ENCODE assay signal across 7 mouse cellular contexts in genomic region chr3:95871392-95871867, GRCm38 (mm10). TPM values are rescaled to one million over a fixed set of nuclear protein-coding genes. Genes with fewer than 3 reads are reported as not detected.
DNase-seq lines count a peak whose midpoint lies in the region; ATAC-seq and TF ChIP-seq lines count a peak whose summit lies in the region.

TSS of gene Mrps21 (minus strand) at chr3:95871519.

- H3K4me2 ChIP-seq in intestine, embryonic 15.5 days (replicated peaks), result peak within 1 kb of the TSS; percentile 67
- peak within 1 kb of the TSS; percentile 71 for H3K4me2 ChIP-seq in midbrain, embryonic 12.5 days (replicated peaks)

- WGBS in intestine, embryonic 15.5 days, result under 1% methylated on average over 33 of the region's 33 CpGs
- under 1% methylated on average over 33 of the region's 33 CpGs for WGBS in midbrain, embryonic 12.5 days
- WGBS in small intestine, adult 2 months, result under 1% methylated on average over 33 of the region's 33 CpGs

- no peaks in the 10 kb centered on the region for H3K27me3 ChIP-seq in intestine, embryonic 15.5 days (replicated peaks)
- H3K27me3 ChIP-seq in midbrain, embryonic 12.5 days, result no peaks in the 10 kb centered on the region
- no peaks in the 10 kb centered on the region for H3K27me3 ChIP-seq in small intestine, adult 2 months (ENCODE audit: control insufficient read depth, insufficient read depth, low read length)

- H3K9me3 ChIP-seq in intestine, embryonic 15.5 days, result no peaks in the 10 kb centered on the region
- no peaks in the 10 kb centered on the region for H3K9me3 ChIP-seq in midbrain, embryonic 12.5 days

- TF ChIP-seq POLR2A in small intestine, adult 2 months (IDR thresholded peaks at IDR 0.05; ENCODE audit: low read depth, low read length), result peak; percentile 96

- TF ChIP-seq CTCF in small intestine, adult 2 months (IDR thresholded peaks at IDR 0.05; ENCODE audit: extremely low read depth, insufficient read length, insufficient replicate concordance, low read depth, low read length), result no peak

- ATAC-seq in intestine, embryonic 15.5 days, result peak; percentile 98
- peak; percentile 93 for ATAC-seq in midbrain, embryonic 12.5 days (ENCODE audit: low FRiP score, low read depth)

- H3K27ac ChIP-seq in intestine, embryonic 15.5 days, result peak within 1 kb of the TSS; percentile 92
- H3K27ac ChIP-seq in midbrain, embryonic 12.5 days (replicated peaks), result peak within 1 kb of the TSS; percentile 82
- H3K27ac ChIP-seq in small intestine, adult 2 months (ENCODE audit: insufficient read depth, low read depth, low read length), result peak within 1 kb of the TSS; percentile 79

- H3K4me1 ChIP-seq in intestine, embryonic 15.5 days (replicated peaks), result peaks cover 11% of the 10 kb centered on the region
- peaks cover 16% of the 10 kb centered on the region for H3K4me1 ChIP-seq in midbrain, embryonic 12.5 days
- H3K4me1 ChIP-seq in small intestine, adult 2 months (ENCODE audit: control insufficient read depth, insufficient read depth, insufficient read length, low read length), result no peaks in the 10 kb centered on the region; the same call in 1 of the 2 replicates

- intact Hi-C loops in left cerebral cortex, postnatal 4 days (cut with DNase I), result no loop called here

- H3K36me3 ChIP-seq in intestine, embryonic 15.5 days, result no peaks in the 10 kb centered on the region
- peaks cover 28% of the 10 kb centered on the region for H3K36me3 ChIP-seq in midbrain, embryonic 12.5 days
- H3K36me3 ChIP-seq in small intestine, adult 2 months (ENCODE audit: control insufficient read depth, insufficient read depth, low read length), result peaks cover 11% of the 10 kb centered on the region

- DNase-seq in adrenal gland, adult 18-20 months (ENCODE audit: low spot score in 2 of 2), result peak; percentile 75 to 78
- peak; percentile 93 for DNase-seq in embryo, embryonic 10.5 days (ENCODE audit: low spot score)
- DNase-seq in gastrocnemius, postnatal 25 days, result peak; percentile 84
- peak; percentile 86 for DNase-seq in left cerebral cortex, postnatal 4 days

- H3K4me3 ChIP-seq in intestine, embryonic 15.5 days (replicated peaks), result peak within 1 kb of the TSS; percentile 64
- peak within 1 kb of the TSS; percentile 62 for H3K4me3 ChIP-seq in midbrain, embryonic 12.5 days
- peak within 1 kb of the TSS; percentile 84 for H3K4me3 ChIP-seq in small intestine, adult 2 months (ENCODE audit: low read depth, low read length)

- peak within 1 kb of the TSS; percentile 70 for H3K9ac ChIP-seq in intestine, embryonic 15.5 days
- H3K9ac ChIP-seq in midbrain, embryonic 12.5 days (replicated peaks), result peak within 1 kb of the TSS; percentile 79

RNA-seq across cellular contexts. Expression of gene Mrps21, which starts in this region (rescaled TPM):
- 100 to 1,000 TPM; 252 to 270 TPM for total RNA-seq in adrenal gland, adult 18-20 months (2021)
- total RNA-seq in gastrocnemius, postnatal 25 days (2021), result 100 to 1,000 TPM; 277 to 284 TPM
- polyA plus RNA-seq in intestine, embryonic 15.5 days (2015; fragmentation: Nextera tagmentation; extraction: Ambion mirVana), result 346 and 351 TPM in 2 replicates
- total RNA-seq in left cerebral cortex, postnatal 4 days (2021), result 100 to 1,000 TPM; 126 TPM
- polyA plus RNA-seq in midbrain, embryonic 12.5 days (2016; fragmentation: Nextera tagmentation; extraction: Ambion mirVana), result 341 and 343 TPM in 2 replicates
- polyA plus RNA-seq in small intestine, adult 2 months (2012; rRNA removed), result 39.5 and 51.8 TPM in 2 replicates

Comparison
In these comparisons a context has a peak if more than half of its experiments do, and no peak if none do; other contexts are left out.
1. Peak in every context shown above with its lines: DNase-seq, ATAC-seq, H3K4me3 ChIP-seq and H3K27ac ChIP-seq.